Mouse (Mus musculus) lung, adult 2 months (tissue): Measurements from ENCODE around the gene Adamts4. TPM values are rescaled to one million over a fixed set of nuclear protein-coding genes. Genes with fewer than 3 reads are reported as not detected.

Experiments used
- DNase-seq: peaks from one replicate; pipeline ENCODE4 v3.0.0; 2022
- H3K4me1 ChIP-seq: fragments of 200-500 bp; 2 replicates; pipeline ENCODE4 v1.6.1; 2011; ENCODE audit warnings: low read length; ENCODE audit not compliant: control insufficient read depth, insufficient read depth
- H3K4me3 ChIP-seq: fragments of 200-500 bp; replicated peaks from 2 replicates; pipeline ENCODE3; 2011; ENCODE audit warnings: low read depth, mild to moderate bottlenecking, control low read depth, low read length; ENCODE audit errors: extremely low read depth
- CTCF ChIP-seq: fragments of 200-500 bp; IDR thresholded peaks from 2 replicates; pipeline ENCODE4 v1.5.1; 2011; ENCODE audit warnings: mild to moderate bottlenecking, low read length, control low read depth; ENCODE audit not compliant: insufficient read depth
- POLR2A ChIP-seq: fragments of 200-500 bp; IDR thresholded peaks from 2 replicates; pipeline ENCODE4 v1.6.1; 2011; ENCODE audit warnings: low read depth, mild to moderate bottlenecking, control low read depth, low read length, borderline replicate concordance; ENCODE audit errors: extremely low read depth
- WGBS: fragments of 180-500 bp; shearing (Covaris S2); methylation state at CpG from one replicate; pipeline ENCODE4 v1.1.7; 2018; 5-methylcytosine and 5-hydroxymethylcytosine counted together
- polyA plus RNA-seq: library from polyadenylated mRNA; depleted of rRNA; stranded (reverse); fragments of >200 nt; gene quantifications from 2 replicates; pipeline ENCODE4 v1.2.3, GENCODE M21; 2012; rRNA removed

The Adamts4 gene
- 1.2 and 1.3 TPM in 2 replicates for polyA plus RNA-seq

GRCm38 (mm10) chr1:171249913-171250600 is at the start of gene Adamts4:
Gene Adamts4 (plus strand): TSS chr1:171250421.
- Histone ChIP-seq H3K4me1 (peaks cover 15% of the 10 kb centered on the region), H3K4me3 (no peak within 1 kb of the TSS)
- WGBS = 32% methylated on average over 5 of the region's 5 CpGs
- no peak for TF ChIP-seq CTCF
- TF ChIP-seq POLR2A = no peak
- no peak for DNase-seq

GRCm38 (mm10) chr1:171200769-171201168 is 49.5 kb upstream of the Adamts4 start:
- TF ChIP-seq POLR2A = no peak
- no peak for TF ChIP-seq CTCF
- 100% methylated on average over 1 of the region's 1 CpGs for WGBS
- no peak for DNase-seq
- Histone ChIP-seq H3K4me3 (no peak overlapping the region), H3K4me1 (no peaks in the 10 kb centered on the region)

GRCm38 (mm10) chr1:171203471-171204248 is 46.6 kb upstream of the Adamts4 start:
- no peak overlapping the region for H3K4me3 ChIP-seq
- no peaks in the 10 kb centered on the region for H3K4me1 ChIP-seq
- WGBS = 47% methylated on average over 11 of the region's 11 CpGs
- no peak for DNase-seq
- TF ChIP-seq POLR2A = no peak
- no peak for TF ChIP-seq CTCF

GRCm38 (mm10) chr1:171204249-171204644 is 46.0 kb upstream of the Adamts4 start:
- 57% methylated on average over 7 of the region's 7 CpGs for WGBS
- no peak for TF ChIP-seq POLR2A
- no peak for TF ChIP-seq CTCF
- Histone ChIP-seq H3K4me3 (no peak overlapping the region), H3K4me1 (no peaks in the 10 kb centered on the region)
- DNase-seq = no peak

GRCm38 (mm10) chr1:171205704-171206493 is 44.3 kb upstream of the Adamts4 start:
- Histone ChIP-seq H3K4me3 (no peak overlapping the region), H3K4me1 (no peaks in the 10 kb centered on the region)
- no peak for DNase-seq
- no peak for TF ChIP-seq CTCF
- TF ChIP-seq POLR2A = no peak
- WGBS = 73% methylated on average over 6 of the region's 6 CpGs

GRCm38 (mm10) chr1:171209409-171209808 is 40.8 kb upstream of the Adamts4 start:
- WGBS = 43% methylated on average over 4 of the region's 4 CpGs
- DNase-seq = no peak
- Histone ChIP-seq H3K4me1 (no peaks in the 10 kb centered on the region), H3K4me3 (no peak overlapping the region)
- no peak for TF ChIP-seq POLR2A
- no peak for TF ChIP-seq CTCF

GRCm38 (mm10) chr1:171212854-171213253 is 37.4 kb upstream of the Adamts4 start:
- Histone ChIP-seq H3K4me1 (no peaks in the 10 kb centered on the region), H3K4me3 (no peak overlapping the region)
- TF ChIP-seq POLR2A = no peak
- no peak for TF ChIP-seq CTCF
- DNase-seq = no peak
- WGBS = 59% methylated on average over 3 of the region's 3 CpGs

- TF ChIP-seq POLR2A (no peak), CTCF (no peak)
- DNase-seq = no peak
- 72% methylated on average over 10 of the region's 10 CpGs for WGBS
- Histone ChIP-seq H3K4me1 (no peaks in the 10 kb centered on the region), H3K4me3 (no peak within 1 kb of the TSS)
Observed at GRCm38 (mm10) chr1:171213801-171214496, 36.3 kb upstream of the Adamts4 start, which contains the start of gene Nr1i3. Gene Nr1i3 (plus strand): TSS chr1:171213970.

GRCm38 (mm10) chr1:171216241-171216955 is 33.8 kb upstream of the Adamts4 start:
- 84% methylated on average over 18 of the region's 18 CpGs for WGBS
- H3K4me1 ChIP-seq = peaks cover 5% of the 10 kb centered on the region
- no peak overlapping the region for H3K4me3 ChIP-seq
- no peak for TF ChIP-seq CTCF
- no peak for TF ChIP-seq POLR2A
- DNase-seq = no peak
